Mouse (Mus musculus) heart, postnatal 4 days (tissue): ENCODE data around the gene Trmu. TPM values are rescaled to one million over a fixed set of nuclear protein-coding genes. Genes with fewer than 3 reads are reported as not detected.
"Not testable (repeated sequence)": the region's sequence is repeated elsewhere in the genome, so short reads cannot be mapped to it uniquely, and the experiment has no call there.

Experiments
- DNase-seq: peaks from one replicate; pipeline ENCODE4 v3.0.0; 2021
- total RNA-seq, 2 experiments: library from RNA; stranded (reverse); gene quantifications; 2 replicates each; pipeline ENCODE4 v1.2.3; 2021

Trmu gene
- 10 to 100 TPM; 27.4 to 29.4 TPM for total RNA-seq

DNA sequence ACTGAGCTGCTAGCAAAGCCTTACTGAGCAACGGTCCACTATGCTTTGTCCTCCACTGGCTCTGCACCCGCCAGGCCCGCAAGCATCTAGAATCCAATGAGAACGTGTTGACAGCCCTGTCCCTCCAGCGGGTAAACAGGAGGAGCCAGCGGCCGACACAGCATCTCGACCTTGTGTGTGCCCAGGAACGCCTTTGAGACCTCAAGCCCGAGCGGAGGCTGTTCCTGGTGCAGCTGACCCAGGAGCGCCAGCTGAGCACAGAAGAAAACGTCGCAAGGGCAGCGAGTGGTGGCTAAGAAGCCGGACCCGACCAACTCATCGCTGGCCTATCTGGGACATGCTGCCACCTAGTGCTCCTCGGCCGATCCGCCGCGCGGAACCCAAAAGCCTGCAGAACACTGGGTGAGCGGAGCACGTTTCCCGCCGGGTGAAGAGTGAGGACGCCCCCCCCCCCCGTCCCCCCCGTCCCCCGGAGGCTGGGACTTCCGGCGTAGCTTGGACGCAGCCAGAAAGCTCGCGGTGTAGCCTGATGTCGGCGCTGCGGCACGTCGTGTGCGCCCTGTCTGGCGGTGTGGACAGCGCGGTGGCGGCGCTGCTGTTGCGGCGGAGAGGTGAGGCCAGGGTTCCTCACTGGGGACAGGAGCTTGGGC is at the start of gene Trmu:
Trmu (plus strand) TSS at position 465 of the 650 bp plus-strand sequence.
- peak; percentile 93 for DNase-seq

DNA sequence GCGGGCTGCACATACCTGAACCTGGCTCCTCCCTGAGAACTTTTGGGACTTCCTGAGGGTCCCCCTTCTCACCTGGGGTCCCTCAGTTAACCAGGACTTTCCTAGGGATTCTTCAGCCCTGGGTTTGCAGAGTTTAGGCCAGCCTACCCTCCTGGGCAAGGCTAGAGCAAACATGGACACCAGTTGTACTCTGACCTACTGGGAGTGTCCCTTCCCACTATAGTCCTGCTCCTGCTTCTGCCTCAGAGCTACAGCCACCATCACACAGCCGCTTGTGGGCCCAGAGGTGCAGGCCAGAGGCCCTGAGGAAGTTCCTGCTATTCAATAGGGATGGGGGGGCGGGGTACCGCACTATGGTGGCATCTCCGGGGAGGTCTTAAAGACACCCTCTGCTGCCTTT is 49.6 kb upstream of the Trmu start:
- DNase-seq = no peak

DNA sequence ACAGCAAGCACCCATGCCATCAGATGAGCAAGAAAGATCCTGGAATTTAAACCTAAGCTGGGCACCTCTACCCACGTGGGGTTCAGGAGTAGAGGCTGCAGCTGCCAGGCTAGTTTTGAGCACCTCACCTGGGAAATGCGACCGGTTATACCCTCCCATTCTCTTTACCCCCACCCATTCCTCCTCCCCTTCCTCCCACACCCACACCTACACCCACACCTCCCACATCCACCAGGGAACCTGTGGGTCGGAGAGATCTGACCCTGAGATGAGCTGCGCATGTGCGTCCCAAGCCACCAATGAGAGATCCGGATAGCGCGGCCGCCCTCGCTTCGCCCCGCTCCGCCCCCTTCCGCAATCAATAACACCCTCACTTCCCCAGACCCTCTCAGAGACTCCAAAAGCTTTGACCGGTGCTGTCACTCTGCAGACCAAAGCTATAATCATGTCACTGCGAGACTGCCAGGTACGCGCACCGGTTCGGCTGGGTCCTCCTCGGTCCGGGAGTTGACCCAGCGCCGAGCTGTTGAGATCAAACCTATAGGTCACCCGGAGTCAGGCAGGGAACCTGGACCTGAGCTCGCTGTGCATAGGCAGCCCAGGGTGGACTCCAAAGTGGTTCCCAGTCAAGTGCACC is 47.0 kb upstream of the Trmu start, which contains the start of gene Ttc38:
Ttc38 (plus strand) TSS at position 353 of the 637 bp plus-strand sequence.
- peak; percentile 79 for DNase-seq

DNA sequence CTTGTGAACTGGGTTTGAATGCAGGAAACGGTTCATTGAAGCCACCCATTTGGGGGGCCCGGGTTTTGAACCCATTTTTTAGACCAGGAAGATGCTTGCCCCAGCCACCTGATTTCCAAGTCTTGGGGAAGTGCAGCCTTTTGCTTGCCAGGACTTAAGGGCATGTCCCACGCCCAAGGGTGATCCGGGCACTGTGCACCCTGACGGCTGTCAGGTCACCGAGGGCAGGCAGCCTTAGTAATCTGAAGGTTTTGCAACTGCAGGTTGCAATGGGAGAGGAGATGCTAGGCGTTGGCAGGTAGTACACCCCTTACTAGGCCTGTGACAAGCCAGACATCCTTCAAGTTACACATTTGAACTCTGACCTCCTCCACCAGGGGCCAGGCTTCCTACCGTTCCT is 46.5 kb upstream of the Trmu start:
- DNase-seq = no peak

DNA sequence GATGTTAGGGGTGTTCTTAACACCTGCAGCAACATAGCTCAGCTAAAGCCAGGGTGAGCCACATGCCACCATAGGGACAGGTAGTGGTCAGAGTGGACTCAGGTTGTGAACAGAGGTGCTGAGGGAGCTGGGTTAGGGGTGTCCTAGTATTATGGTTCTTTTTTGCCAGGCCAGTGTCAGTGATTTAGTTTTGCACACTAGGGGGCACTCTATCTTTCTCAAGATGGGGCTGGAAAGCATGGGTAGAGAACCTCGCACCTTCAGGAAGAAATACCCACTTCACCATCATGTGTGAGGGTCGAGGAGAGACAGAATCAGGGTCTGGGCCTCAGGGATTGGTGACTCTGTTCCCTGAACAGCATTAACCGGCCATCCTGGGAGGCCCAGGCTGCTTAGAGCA is 43.8 kb upstream of the Trmu start:
- no peak for DNase-seq

DNA sequence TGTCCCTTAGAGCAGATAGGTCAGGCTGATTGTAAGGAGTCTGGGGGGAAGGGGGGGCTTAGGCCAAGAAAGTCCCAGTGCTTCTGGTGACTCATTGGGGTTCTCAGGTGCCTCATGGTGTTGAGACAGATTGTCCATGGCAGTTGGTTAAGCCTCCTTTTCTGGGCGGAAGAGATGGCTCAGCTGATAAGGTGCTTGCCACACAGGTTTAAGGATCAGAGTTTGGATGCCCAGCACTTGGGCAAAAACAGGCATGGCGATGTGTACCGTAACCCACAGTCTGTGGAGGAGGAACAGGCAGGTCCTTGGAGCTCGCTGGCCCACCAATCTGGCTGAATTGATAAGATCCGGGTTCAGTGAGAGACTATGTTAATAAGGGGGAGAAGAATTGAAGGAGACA is 42.2 kb upstream of the Trmu start:
- DNase-seq = no peak

DNA sequence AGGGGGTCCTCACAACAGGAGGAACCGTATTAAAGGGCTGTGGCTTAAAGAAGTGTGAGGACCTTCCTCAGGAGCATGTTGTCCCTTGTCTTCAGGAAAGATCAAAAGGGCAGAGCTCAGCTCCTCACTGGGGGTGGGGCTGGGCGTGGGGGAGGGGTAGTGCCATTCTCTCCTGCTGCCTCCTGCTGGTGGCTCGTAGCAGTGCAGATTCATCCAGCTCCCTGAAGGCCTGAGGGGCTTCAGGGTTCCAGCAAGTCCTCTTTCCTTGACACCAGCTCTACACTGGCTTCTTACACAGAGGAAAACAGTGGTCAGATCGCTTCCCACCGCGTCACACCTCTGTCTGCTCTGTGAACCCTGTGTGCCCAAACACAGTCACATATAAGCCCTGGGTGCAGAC is 38.1 kb upstream of the Trmu start:
- peak; percentile 61 for DNase-seq

DNA sequence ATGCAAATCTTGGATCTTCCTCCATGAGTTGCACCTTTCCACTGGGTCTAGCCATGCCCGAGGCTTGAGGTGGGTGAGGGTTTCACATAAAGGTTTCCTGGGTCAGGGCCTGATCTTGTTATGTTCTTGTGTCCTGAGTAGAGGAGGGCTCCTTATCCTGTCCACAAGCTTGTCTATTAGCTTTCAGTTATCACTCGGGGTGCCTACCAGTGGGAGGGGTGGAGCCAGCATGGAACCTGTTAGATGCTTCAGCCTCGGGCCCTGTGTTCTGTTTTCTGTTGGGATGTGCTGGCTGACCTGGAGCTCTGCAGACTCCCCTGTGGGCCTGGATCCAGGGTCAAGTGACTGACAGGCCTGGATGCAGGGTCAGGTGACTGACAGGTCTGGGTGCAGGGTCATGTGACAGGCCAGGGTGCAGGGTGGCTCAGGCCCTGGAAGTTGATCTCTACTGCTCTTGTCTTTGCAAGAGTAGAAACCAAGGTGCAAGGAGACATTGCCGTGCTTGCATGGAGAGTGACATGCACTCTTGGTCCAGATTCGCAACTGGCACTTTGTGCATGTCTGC is 37.2 kb upstream of the Trmu start:
- DNase-seq = no peak

DNA sequence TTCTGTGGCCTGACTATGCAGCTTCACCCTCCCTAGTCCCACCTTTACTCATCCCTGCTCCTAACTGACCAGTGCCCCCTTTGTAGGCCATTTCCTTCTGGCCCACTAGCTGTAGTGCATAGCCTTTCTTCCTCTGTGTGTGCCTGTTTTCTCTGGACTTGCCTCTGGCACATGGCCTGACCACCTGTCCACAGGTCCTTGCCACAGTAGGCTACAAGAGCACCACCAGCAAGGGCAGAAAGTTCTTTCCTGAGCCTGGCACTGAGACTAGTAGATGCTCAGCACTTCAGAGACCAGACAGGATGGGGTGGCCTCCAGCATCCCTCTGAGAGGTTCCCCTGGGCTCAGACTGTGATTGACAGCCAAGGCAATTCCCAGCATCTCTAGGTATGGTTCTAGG is 34.0 kb upstream of the Trmu start:
- DNase-seq = no peak

DNA sequence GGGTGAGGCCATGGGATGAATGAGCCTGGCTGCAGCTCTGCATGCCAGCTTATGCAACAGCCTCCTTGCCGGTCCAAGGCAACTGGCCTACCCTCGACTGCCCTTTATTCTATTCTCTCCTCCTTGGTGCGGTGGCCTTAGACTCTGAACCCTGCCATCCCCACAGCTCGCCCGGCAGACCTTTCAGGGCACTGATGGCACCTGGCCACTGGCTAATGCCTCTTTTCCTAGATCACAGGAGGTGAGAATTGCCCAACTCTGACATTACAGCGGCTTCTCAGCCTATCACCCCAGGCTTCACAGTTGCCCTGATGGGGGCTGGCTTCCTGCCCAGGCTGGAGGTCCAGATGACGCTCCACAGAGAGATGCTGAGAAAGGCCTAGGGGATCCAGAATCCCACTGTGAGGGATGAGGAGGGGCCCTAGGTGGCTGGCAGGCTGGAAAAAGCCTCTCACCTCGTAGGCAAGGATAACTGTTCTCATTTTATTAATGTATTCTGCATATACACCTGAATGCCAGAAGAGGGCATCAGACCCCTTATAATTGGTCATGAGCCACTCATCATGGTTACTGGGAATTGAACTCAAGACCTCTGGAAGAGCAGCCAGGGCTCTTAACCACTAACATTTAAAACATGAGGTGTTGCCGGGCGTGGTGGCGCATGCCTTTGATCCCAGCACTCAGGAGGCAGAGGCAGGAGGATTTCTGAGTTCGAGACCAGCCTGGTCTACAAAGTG is 27.3 kb upstream of the Trmu start:
- no peak for DNase-seq

DNA sequence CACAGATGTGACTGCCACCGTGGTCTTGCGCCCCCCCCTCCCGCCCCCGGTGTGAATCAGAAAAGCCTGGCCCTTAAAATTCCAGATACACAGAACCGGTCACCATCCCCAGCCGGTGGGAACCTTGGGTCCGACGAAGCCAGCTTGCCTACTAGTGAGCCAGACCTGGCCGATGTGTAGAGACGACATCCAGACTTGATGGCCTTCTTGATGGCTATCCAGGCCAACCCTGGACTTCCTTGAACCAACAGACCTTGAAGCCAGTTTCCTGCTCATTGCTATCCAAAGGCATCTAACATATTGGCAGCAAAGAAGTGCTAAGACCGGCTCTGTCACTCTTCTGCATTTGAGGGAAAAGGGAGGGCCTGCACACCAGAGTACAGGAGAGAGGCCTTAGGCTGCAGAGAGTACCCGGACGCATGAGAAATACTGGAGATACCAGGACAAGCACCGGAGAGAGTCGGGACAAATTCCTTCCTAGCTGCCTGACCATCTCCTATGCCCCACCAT is 20.1 kb upstream of the Trmu start:
- DNase-seq = peak; percentile 11

DNA sequence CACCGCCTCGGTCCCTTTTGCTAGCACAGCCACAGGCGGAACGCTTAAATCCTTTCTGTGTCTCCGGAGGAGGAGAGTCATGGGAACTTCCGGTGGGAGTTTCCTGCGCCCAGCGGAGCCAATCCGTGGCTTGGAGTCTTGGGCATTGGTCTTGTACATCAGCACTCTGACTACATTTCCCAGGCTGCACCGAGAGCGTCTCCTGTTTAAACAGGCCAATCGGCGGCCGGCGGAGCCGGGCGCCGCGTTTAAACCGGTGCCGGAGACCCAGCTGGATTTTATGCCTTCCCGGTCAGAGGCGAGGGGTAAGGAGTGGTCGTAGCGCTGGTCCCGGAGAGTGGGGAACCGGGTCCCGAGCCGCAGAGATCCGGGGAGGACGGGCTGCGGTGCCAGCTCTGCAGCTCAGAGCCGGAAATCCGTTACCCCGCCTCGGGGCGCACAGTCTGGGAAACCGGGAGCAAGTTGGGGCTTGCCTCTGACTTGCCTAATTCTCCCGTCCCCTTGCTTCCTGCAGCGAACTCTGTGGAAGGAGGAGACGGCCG is 19.6 kb upstream of the Trmu start, which contains the start of gene Gtse1:
Gtse1 (plus strand) TSS at position 256 of the 542 bp plus-strand sequence.
- peak; percentile 95 for DNase-seq

DNA sequence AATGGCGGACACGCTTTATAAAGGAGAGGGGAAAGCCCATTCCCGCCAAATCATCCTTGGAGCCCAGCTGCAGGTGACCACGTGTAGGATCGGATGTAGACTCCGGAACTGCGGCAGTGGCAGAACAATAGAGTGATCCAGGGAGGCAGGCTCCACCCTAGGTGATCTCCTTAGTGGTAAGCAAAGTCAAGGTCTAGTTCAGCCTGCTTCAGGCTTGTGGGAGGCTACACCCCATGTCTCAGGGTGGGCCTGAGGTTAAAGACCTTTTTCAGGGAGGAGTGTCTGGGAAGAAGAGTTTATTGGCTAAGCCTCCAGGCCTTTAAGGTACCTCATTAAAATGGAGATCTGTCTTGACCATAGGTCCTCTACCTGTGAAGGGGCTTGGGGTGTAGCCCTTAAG is 13.2 kb upstream of the Trmu start:
- DNase-seq = not testable (repeated sequence)

DNA sequence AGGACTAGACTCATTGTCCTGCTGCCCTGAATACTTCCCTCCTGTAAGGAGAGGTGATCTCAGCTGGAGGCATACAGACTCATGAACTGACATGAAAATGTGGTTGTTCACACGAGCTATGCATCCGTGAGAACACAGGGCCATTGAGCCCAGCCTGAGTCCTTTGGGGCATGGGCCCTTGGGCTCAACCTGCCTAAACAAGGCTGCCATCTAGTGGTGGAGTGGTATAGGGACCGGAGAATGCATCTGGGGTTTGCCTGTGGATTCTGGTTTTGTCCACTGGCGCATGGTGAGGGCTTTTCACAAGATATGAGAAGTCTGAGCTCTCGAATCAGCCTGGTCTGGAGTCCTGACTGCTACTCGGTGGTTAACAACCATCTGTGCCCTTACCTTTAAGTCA is 11.4 kb upstream of the Trmu start:
- peak; percentile 82 for DNase-seq

DNA sequence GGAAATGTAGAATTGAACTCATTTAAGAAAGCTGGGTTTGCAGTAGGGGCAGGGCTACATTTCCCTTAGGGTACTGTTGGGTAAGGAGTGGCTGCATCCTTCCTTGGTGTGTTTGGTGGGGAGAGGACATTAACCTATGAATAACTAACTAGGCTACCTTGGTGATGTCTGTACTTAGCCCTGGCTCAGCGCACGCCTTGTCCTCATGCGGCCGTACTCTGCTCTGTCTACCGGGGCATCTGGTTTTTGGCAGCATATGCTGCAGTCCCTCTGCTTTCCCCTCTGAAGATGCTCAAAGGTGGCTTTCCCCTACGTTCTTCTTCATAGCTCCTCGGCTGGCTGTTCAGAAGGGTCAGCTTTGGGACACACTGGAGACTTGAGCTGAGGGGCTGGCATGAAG is 1.8 kb upstream of the Trmu start:
- DNase-seq = no peak

DNA sequence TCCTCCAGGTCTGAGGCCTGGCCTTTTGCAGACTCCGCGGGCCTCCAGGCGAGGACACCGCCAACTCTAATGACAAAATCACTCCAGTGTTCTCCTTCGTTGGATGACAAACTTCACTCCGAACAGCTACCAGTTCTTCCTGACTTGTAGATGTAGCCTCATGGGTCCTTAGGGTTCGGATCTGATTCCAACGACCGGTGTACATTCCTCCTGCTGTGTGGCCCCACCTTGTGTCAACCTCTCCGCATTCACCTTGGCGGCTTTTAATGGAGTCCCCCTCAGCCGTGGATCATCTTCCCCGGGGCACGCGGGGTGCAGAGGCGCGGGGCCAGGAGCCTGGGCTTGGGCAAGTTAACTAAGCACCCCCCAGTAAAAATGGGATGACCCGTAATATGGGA is 385 bp downstream of the Trmu start:
- no peak for DNase-seq

DNA sequence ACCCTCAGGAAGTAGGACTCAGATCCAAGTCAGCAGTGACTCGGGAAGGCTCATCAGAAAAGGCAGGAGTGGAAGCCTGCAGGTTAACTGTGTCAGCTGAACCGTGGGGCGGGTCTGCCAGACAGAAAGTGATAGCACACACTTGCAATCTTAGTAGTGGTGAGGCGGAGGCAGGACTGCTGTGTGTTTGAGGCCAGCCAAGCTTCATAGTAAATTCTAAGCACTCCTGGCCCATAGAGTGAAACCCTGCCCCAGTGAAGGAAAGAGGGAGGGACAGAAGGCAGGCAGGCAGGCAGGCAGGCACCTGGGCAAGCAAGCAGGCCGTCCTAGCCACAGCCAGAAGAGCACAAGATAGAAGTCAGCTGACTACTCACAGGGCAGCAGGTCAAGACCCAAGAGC is 6.5 kb downstream of the Trmu start:
- DNase-seq = no peak

DNA sequence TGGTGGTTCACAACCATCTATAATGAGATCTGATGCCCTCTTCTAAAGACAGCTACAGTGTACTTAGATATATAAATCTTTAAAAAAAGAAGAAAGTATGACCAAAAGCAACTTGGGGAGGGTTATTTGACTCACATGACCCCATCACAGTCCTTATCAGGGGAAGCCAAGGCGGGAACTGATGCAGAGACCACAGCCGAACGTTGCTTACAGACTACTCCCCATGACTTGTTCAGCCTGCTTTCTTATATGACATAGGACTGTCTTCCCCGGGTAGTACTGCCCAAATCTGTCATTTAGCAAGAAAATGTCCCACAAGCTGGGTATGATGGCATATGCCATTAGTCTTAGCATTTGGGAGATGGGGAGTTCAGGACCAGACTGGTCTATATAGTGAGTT is 10.1 kb downstream of the Trmu start:
- DNase-seq = no peak

DNA sequence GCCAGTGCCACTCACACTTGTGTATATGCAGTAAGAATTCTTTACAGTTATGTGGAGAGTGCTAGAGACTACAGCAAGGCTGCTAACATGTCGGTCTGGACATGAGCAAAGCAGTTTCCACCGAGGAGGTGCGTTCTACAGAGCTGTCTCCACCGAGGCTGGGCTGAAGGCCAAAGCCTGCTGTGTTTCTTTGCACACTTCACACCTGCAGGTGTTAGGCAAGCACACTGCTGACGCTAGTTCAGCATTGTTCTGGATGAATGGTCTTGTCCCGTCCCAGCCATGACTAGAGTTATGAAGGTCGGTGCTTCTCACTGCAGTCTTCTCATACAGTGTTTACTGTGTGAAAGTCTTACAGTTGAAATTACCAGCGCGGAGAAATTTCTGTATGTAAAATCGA is 12.9 kb downstream of the Trmu start:
- no peak for DNase-seq

DNA sequence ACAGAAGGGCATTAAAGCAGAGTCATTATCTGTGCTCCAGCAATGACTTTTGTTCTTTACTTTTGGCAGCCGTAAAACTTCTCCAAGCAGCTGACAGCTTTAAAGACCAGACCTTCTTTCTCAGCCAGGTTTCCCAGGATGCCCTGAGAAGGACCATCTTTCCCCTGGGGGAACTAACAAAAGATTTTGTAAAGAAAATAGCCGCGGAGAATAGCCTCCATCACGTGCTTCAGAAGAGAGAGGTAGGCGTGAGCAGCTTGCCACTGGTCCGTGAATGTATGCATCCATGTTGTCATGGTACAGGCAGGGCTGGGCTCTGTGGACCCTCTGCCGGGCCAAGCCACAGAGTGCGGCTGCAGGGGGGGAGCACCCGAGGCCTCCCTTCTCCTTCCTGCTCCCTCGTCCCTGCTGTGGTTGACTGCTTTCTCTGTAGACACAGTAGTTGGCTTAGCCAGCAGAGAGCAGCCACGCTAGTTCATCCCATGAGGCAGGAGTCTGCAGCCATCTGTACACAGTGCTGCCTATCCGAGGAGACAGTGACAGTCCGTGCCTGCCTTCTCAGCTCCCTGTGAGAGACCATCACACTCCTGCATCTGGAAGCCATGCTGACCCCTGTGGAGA is 13.5 kb downstream of the Trmu start:
- no peak for DNase-seq

DNA sequence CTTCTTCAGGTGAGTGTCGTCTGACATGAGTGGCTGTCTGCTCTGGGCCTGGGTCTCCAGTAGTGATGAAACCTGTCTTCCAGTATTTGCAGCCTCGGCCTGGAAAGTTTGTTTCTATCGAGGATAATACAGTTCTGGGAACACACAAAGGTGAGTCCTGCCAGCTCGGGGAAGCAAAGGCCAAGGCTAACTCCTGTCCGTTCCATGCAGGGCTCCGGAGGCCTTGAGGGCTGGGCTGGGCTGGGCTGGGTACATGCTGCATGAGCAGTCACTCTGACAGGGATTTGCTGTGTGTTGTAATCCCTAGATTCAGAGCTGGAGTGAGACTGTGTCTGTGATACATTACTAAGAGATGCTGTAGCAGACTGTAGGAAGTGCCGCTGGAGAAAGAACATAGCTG is 14.8 kb downstream of the Trmu start:
- DNase-seq = no peak

DNA sequence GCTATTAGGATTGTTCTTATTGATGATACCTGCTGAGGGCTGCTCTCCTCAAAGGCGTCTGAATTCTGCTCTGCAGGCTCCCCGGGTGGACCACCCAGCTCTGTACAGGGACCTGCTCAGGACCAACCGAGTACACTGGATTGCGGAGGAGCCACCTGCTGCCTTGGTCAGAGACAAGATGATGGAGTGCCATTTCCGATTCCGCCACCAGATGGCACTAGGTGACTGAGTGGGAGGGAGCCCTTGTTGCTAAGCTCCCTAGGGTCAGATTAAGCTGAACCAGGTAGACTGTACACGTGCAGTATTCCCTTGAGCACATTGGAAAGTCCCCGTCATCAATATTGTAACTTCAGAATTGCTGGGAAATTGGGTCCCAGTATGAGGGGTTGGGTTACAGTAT is 17.2 kb downstream of the Trmu start:
- DNase-seq = peak; percentile 90
